Mouse (Mus musculus) c-Kit-positive CD71-negative TER-119-negative erythroid progenitor cells, embryonic 14.5 days (primary cell): ENCODE results near the gene Gm4181.
"Not testable (repeated sequence)": the region's sequence is repeated elsewhere in the genome, so short reads cannot be mapped to it uniquely, and the experiment has no call there.

Experiments
- DNase-seq: peaks from one replicate; pipeline ENCODE4 v3.0.0-alpha.2; 2013; ENCODE audit warnings: low read depth

The Gm4181 gene

DNA sequence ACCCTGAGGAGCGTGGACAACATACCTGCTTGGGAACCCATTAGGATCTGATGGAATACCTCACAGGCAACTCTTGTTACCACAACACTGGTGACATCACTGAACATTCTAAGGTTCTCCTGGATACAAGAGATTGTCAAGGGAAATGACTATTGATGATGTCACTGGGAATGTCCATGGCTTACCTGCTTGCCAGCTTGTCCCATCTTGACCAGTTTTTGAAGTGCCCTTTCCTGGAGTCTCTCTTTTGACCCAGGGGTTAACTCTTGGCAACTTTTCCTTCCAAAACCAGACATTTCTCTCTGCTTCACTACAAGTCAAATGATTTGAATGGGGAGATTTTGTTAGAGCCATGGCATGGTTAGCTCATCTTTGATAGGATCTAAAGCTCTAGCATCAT, at the start of gene Gm4181:
Gm4181 (minus strand) TSS at position 101 of the 400 bp plus-strand sequence.
- not testable (repeated sequence) for DNase-seq

DNA sequence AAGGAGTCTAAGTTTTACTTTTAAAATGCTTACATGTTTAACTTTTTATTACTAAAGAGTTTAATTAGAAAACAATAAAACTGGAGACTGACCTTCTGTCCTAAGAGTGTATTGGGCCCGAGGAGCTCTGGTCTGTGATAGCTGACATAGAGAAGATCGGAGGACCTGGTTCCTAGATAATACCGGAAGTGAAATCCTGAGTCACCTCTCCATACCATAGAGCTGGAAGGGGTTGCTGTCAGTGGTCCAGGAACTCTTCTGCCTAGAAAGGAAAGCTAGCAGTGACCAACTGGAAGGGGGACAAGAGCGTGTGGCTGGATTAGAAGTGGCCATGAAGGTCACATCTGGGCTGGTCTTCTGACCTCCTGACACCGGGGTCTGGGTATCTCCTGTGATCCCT, 41.8 kb upstream of the Gm4181 start:
- no peak for DNase-seq

DNA sequence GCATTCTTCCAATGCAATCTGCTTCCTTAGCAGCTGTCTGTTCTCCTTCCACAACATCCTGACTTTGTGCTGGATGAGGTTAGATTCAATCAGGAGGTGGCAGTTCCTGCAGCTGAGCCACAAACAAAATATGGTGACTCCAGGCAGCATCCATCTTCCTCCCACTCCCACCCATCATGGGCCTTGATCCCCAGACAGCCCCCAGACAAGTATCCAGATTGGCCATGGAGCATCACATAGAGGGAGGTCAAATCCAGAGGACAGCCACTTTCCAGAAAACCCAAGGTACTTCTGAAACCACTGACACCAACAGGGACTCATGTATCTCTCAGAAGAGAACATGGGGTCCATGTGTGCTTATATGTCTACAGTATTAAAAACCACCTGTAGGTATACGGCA, 3.0 kb downstream of the Gm4181 start:
- not testable (repeated sequence) for DNase-seq

DNA sequence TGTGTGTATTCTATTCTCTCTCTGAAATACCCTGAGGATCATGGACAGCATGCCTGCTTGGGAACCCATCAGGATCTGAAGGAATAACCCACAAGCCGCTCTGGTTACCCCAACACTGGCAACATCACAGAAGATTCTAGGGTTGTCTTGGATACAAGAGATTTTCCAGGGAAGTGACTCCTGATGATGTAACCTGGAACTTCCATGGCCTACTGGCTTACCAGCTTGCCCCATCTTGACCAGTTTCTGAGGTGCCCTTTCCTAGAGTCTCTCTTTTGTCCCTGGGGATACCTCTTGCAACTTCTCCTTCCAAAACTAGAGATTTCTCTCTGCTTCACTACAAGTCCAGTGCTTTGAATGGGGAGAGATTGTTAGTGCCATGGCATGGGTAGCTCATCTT, 24.3 kb downstream of the Gm4181 start, which contains the start of gene Gm17078:
Gm17078 (minus strand) TSS at position 101 of the 400 bp plus-strand sequence.
- no peak for DNase-seq

DNA sequence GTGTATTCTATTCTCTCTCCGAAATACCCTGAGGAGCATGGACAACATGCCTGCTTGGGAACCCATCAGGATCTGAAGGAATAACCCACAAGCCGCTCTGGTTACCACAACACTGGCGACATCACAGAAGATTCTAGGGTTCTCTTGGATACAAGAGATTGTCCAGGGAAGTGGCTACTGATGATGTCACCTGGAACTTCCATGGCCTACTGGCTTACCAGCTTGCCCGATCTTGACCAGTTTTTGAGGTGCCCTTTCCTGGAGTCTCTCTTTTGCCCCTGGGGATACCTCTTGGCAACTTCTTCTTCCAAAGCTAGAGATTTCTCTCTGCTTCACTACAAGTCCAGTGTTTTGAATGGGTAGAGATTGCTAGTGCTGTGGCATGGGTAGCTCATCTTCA, 43.4 kb downstream of the Gm4181 start, which contains the start of gene Gm17174:
Gm17174 (minus strand) TSS at position 101 of the 400 bp plus-strand sequence.
- DNase-seq, result not testable (repeated sequence)
